Mouse (Mus musculus): Measurements from ENCODE around the gene Tpcn1. TPM values are rescaled to one million over a fixed set of nuclear protein-coding genes. Genes with fewer than 3 reads are reported as not detected.

Tpcn1 gene
- total RNA-seq, 2 experiments from 2014 or later, result 29.7 to 35.5 TPM

GRCm38 (mm10) chr5:120610906-120611305 is 22.4 kb upstream of the Tpcn1 start:
- no peak for DNase-seq

GRCm38 (mm10) chr5:120609246-120609775 is 20.8 kb upstream of the Tpcn1 start:
- no peak for DNase-seq

GRCm38 (mm10) chr5:120607335-120607734 is 18.9 kb upstream of the Tpcn1 start:
- DNase-seq, result no peak

- DNase-seq, result no peak
Measured at GRCm38 (mm10) chr5:120606590-120607200, 18.2 kb upstream of the Tpcn1 start.

GRCm38 (mm10) chr5:120605688-120606087 is 17.2 kb upstream of the Tpcn1 start:
- DNase-seq, result peak; percentile 90 to 95

GRCm38 (mm10) chr5:120605241-120605661 is 16.8 kb upstream of the Tpcn1 start:
- DNase-seq, result peak in 1 of 2 experiments; percentile 44

- DNase-seq, result peak; percentile 78 to 93
Measured at GRCm38 (mm10) chr5:120604839-120605238, 16.4 kb upstream of the Tpcn1 start.

- DNase-seq, result no peak
Measured at GRCm38 (mm10) chr5:120603515-120603914, 15.0 kb upstream of the Tpcn1 start.

- DNase-seq, result no peak
Measured at GRCm38 (mm10) chr5:120602210-120602609, 13.7 kb upstream of the Tpcn1 start.

GRCm38 (mm10) chr5:120600946-120601668 is 12.6 kb upstream of the Tpcn1 start:
- peak in 1 of 2 experiments; percentile 47 for DNase-seq

GRCm38 (mm10) chr5:120599625-120600024 is 11.2 kb upstream of the Tpcn1 start:
- no peak for DNase-seq

- no peak for DNase-seq
Measured at GRCm38 (mm10) chr5:120594485-120594884, 6.0 kb upstream of the Tpcn1 start.

GRCm38 (mm10) chr5:120592141-120592540 is 3.7 kb upstream of the Tpcn1 start:
- no peak for DNase-seq

- DNase-seq, result no peak
Measured at GRCm38 (mm10) chr5:120590356-120591010, 2.0 kb upstream of the Tpcn1 start.

- peak in 1 of 2 experiments; percentile 61 for DNase-seq
Measured at GRCm38 (mm10) chr5:120587940-120588568, 419 bp downstream of the Tpcn1 start.

GRCm38 (mm10) chr5:120587616-120587926 is 902 bp downstream of the Tpcn1 start:
- peak; percentile 68 to 75 for DNase-seq

GRCm38 (mm10) chr5:120586741-120587615 is 1.5 kb downstream of the Tpcn1 start:
- peak; percentile 43 to 64 for DNase-seq

GRCm38 (mm10) chr5:120584968-120585367 is 3.5 kb downstream of the Tpcn1 start:
- DNase-seq, result no peak

- DNase-seq, result no peak
Measured at GRCm38 (mm10) chr5:120583511-120583910, 5.0 kb downstream of the Tpcn1 start.

GRCm38 (mm10) chr5:120582002-120582401 is 6.5 kb downstream of the Tpcn1 start:
- no peak for DNase-seq

GRCm38 (mm10) chr5:120579898-120580626 is 8.4 kb downstream of the Tpcn1 start:
- DNase-seq, result no peak

Data from heart, adult 18-20 months (tissue).